Mouse (Mus musculus) embryonic facial prominence, embryonic 10.5 days (tissue): ENCODE data around the gene Exog. TPM values are rescaled to one million over a fixed set of nuclear protein-coding genes. Genes with fewer than 3 reads are reported as not detected.

Source experiments
- polyA plus RNA-seq: library from polyadenylated mRNA; unstranded; fragments of >200 nt; fragmentation: Nextera tagmentation; extraction: Ambion mirVana; gene quantifications from 2 replicates; pipeline ENCODE4 v1.2.1, GENCODE M21; 2016

The Exog gene
- polyA plus RNA-seq, 1 experiment from 2014 or later: 44.2 TPM

Other genes with a start within 250 kb of the Exog start
- gene Slc22a13, start 235.8 kb upstream of the Exog start, polyA plus RNA-seq: not detected in 2 replicates
- 12.1 and 12.3 TPM in 2 replicates for gene Oxsr1, start 122.5 kb upstream of the Exog start, polyA plus RNA-seq
- gene Acaa1a, start 105.3 kb upstream of the Exog start, polyA plus RNA-seq: 75.2 and 76.8 TPM in 2 replicates
- gene Myd88, start 103.5 kb upstream of the Exog start, polyA plus RNA-seq: 8.3 and 9.9 TPM in 2 replicates
- 9.3 and 9.8 TPM in 2 replicates for gene Xylb, start 87.6 kb upstream of the Exog start, polyA plus RNA-seq
- gene Slc22a14, start 79.4 kb upstream of the Exog start, polyA plus RNA-seq: not detected in 2 replicates
- 78.6 and 85.6 TPM in 2 replicates for gene Acvr2b, start 42.8 kb upstream of the Exog start, polyA plus RNA-seq
- gene Scn5a, start 134.1 kb downstream of the Exog start, polyA plus RNA-seq: 1.2 and 1.5 TPM in 2 replicates